In the genomic region with DNA sequence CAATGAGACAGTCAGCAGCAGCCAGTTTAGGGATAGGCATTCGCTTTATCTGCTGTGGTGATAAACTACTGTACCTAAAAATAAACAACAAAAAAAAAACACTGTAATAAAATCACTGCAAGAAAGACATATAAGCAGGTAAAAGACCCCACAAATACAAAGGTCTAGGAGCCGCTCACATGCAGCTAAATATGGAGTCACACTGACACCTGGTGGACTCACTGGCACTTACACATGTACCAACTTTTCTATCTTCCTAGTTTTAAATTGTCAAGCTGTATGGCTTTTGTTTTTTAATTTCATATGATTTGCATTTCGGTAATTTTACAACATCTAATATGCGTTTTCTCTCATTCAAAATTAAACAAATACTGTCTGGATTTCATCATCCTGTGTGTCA, we compare ENCODE assay signal across 8 mouse cellular contexts. TPM values are rescaled to one million over a fixed set of nuclear protein-coding genes. Genes with fewer than 3 reads are reported as not detected.
DNase-seq lines count a peak whose midpoint lies in the region; ATAC-seq lines count a peak whose summit lies in the region.

No protein-coding gene starts in this region.

- no peaks in the 10 kb centered on the region for H3K4me1 ChIP-seq in forebrain, embryonic 10.5 days
- no peaks in the 10 kb centered on the region for H3K4me1 ChIP-seq in forebrain, embryonic 15.5 days
- no peaks in the 10 kb centered on the region for H3K4me1 ChIP-seq in neural tube, embryonic 14.5 days (ENCODE audit: control insufficient read depth, insufficient read depth, low read length)
- H3K4me1 ChIP-seq in neural tube, embryonic 15.5 days, result no peaks in the 10 kb centered on the region

- WGBS in forebrain, embryonic 10.5 days, result 75% methylated on average over 4 of the region's 4 CpGs
- 74% methylated on average over 4 of the region's 4 CpGs for WGBS in forebrain, embryonic 15.5 days
- 69% methylated on average over 4 of the region's 4 CpGs for WGBS in neural tube, embryonic 14.5 days
- WGBS in neural tube, embryonic 15.5 days, result 75% methylated on average over 4 of the region's 4 CpGs

- no peak overlapping the region for H3K4me2 ChIP-seq in forebrain, embryonic 15.5 days (replicated peaks)
- no peak overlapping the region for H3K4me2 ChIP-seq in neural tube, embryonic 14.5 days (ENCODE audit: low read depth, low read length)
- H3K4me2 ChIP-seq in neural tube, embryonic 15.5 days, result no peak overlapping the region

- H3K9ac ChIP-seq in forebrain, embryonic 15.5 days (replicated peaks), result no peak overlapping the region
- H3K9ac ChIP-seq in neural tube, embryonic 14.5 days (replicated peaks; ENCODE audit: low read depth, low read length), result no peak overlapping the region
- H3K9ac ChIP-seq in neural tube, embryonic 15.5 days (replicated peaks), result no peak overlapping the region

- H3K36me3 ChIP-seq in forebrain, embryonic 10.5 days (replicated peaks), result peaks cover 18% of the 10 kb centered on the region
- H3K36me3 ChIP-seq in forebrain, embryonic 15.5 days, result peaks cover 23% of the 10 kb centered on the region
- peaks cover 3% of the 10 kb centered on the region; the same call in 1 of the 2 replicates for H3K36me3 ChIP-seq in neural tube, embryonic 14.5 days (ENCODE audit: control insufficient read depth, insufficient read depth, low read length)
- H3K36me3 ChIP-seq in neural tube, embryonic 15.5 days, result peaks cover 14% of the 10 kb centered on the region

- no peaks in the 10 kb centered on the region for H3K9me3 ChIP-seq in forebrain, embryonic 10.5 days
- H3K9me3 ChIP-seq in forebrain, embryonic 15.5 days, result no peaks in the 10 kb centered on the region
- H3K9me3 ChIP-seq in neural tube, embryonic 14.5 days (ENCODE audit: control insufficient read depth, low read length), result no peaks in the 10 kb centered on the region
- no peaks in the 10 kb centered on the region for H3K9me3 ChIP-seq in neural tube, embryonic 15.5 days (replicated peaks)

- peak; percentile 20 for DNase-seq in forebrain, embryonic 10.5 days (ENCODE audit: extremely low spot score, low spot score)
- peak; percentile 28 for DNase-seq in forelimb bud, embryonic 11.5 days (ENCODE audit: low read depth, low spot score)
- peak; percentile 32 for DNase-seq in retina, postnatal 1 day
- DNase-seq in urinary bladder, adult 18-20 months (ENCODE audit: low spot score in 2 of 2), result no peak

- no peak overlapping the region for H3K4me3 ChIP-seq in forebrain, embryonic 10.5 days
- no peak overlapping the region for H3K4me3 ChIP-seq in forebrain, embryonic 15.5 days
- H3K4me3 ChIP-seq in neural tube, embryonic 14.5 days (ENCODE audit: low read depth, low read length), result no peak overlapping the region
- H3K4me3 ChIP-seq in neural tube, embryonic 15.5 days (replicated peaks), result no peak overlapping the region

- ATAC-seq in forebrain, embryonic 15.5 days (replicated peaks), result no peak; the same call in 1 of the 2 replicates
- ATAC-seq in neural tube, embryonic 14.5 days (ENCODE audit: low read depth), result peak; percentile 69; the same call in 1 of the 2 replicates
- no peak for ATAC-seq in neural tube, embryonic 15.5 days (ENCODE audit: low FRiP score)
- ATAC-seq in erythroblast, adult 5-6 weeks (replicated peaks; ENCODE audit: low FRiP score, poor library complexity, severe bottlenecking), result no peak

- no peak overlapping the region for H3K27ac ChIP-seq in forebrain, embryonic 10.5 days
- no peak overlapping the region for H3K27ac ChIP-seq in forebrain, embryonic 15.5 days (replicated peaks)
- H3K27ac ChIP-seq in neural tube, embryonic 14.5 days (ENCODE audit: low read depth, low read length), result no peak overlapping the region
- no peak overlapping the region for H3K27ac ChIP-seq in neural tube, embryonic 15.5 days (replicated peaks)

- no peaks in the 10 kb centered on the region for H3K27me3 ChIP-seq in forebrain, embryonic 10.5 days (ENCODE audit: poor library complexity, severe bottlenecking)
- H3K27me3 ChIP-seq in forebrain, embryonic 15.5 days, result no peaks in the 10 kb centered on the region
- no peaks in the 10 kb centered on the region for H3K27me3 ChIP-seq in neural tube, embryonic 14.5 days (ENCODE audit: control insufficient read depth, insufficient read depth, low read length)
- H3K27me3 ChIP-seq in neural tube, embryonic 15.5 days (replicated peaks), result no peaks in the 10 kb centered on the region

RNA-seq across cellular contexts. Expression of gene Mettl4, which starts 14.4 kb away (rescaled TPM):
- polyA plus RNA-seq in forebrain, embryonic 10.5 days (2016; fragmentation: Nextera tagmentation; extraction: Ambion mirVana), result 28.3 and 29.0 TPM in 2 replicates
- polyA plus RNA-seq in forebrain, embryonic 15.5 days (2015; fragmentation: Nextera tagmentation; extraction: Ambion mirVana), result 28.3 and 30.9 TPM in 2 replicates
- 25.2 and 28.2 TPM in 2 replicates for polyA plus RNA-seq in neural tube, embryonic 14.5 days (2014; fragmentation: Nextera tagmentation; extraction: Ambion mirVana)
- polyA plus RNA-seq in neural tube, embryonic 15.5 days (2015; fragmentation: Nextera tagmentation; extraction: Ambion mirVana), result 15.9 and 17.2 TPM in 2 replicates
- 7.7 and 8.3 TPM in 2 replicates for total RNA-seq in erythroblast, adult 5-6 weeks (2015; ENCODE audit: low replicate concordance)
- 4.5 and 4.9 TPM in 2 replicates for total RNA-seq in erythroblast, adult 5-6 weeks (2017; ENCODE audit: low replicate concordance)

Comparison
In these comparisons a context has a peak if more than half of its experiments do, and no peak if none do; other contexts are left out.
1. DNase-seq: peak in forebrain, embryonic 10.5 days (single experiment), forelimb bud, embryonic 11.5 days (single experiment) and retina, postnatal 1 day (single experiment); none in urinary bladder, adult 18-20 months (0 of 2).